Mouse (Mus musculus): Measurements from ENCODE around the gene Nkg7.
A peak's percentile ranks its signal among the peaks of the same experiment; 100 is the strongest.

- TF ChIP-seq CTCF (IDR thresholded peaks at IDR 0.05; ENCODE audit: borderline replicate concordance, insufficient read depth, low read length) (peak; percentile 97), POLR2A (IDR thresholded peaks at IDR 0.05; ENCODE audit: low read depth, low read length) (no peak)
Measured at GRCm38 (mm10) chr7:43422995-43423617, 13.8 kb upstream of the Nkg7 start.

Data from embryonic fibroblast, embryonic 13.5 days (primary cell).